Mouse (Mus musculus): Measurements from ENCODE around the gene Crabp2.

DNA sequence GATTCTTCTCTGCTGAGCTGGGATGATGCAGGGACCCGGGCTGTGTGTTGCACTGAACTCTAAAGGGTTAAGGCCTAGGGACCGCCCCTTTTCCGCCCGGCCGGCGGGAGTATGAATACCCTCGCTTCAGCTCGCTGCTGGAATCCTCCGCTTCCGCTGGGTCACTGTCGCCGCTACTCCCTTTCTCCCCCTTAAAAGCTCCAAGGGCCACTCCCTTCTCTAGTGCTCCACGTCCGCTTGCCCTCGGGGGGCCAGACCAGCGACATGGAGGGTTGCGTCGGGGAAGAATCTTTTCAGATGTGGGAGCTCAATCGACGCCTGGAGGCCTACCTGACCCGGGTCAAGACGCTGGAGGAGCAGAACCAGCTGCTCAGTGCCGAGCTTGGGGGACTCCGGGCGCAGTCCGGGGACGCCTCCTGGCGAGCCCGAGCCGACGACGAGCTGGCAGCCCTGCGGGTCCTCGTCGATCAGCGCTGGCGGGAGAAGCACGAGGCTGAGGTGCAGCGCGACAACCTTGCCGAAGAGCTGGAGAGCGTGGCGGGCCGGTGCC lies 22.5 kb downstream of the Crabp2 start, which contains the start of gene Nes:
- no peak for TF ChIP-seq CTCF (conservative IDR thresholded peaks at IDR 0.05; ENCODE audit: insufficient read depth, insufficient read length, low read depth, low read length)
- TF ChIP-seq POLR2A (IDR thresholded peaks at IDR 0.05; ENCODE audit: low read depth, low read length) = peak; percentile 58

All from kidney, adult 2 months (tissue).